In the genomic region with DNA sequence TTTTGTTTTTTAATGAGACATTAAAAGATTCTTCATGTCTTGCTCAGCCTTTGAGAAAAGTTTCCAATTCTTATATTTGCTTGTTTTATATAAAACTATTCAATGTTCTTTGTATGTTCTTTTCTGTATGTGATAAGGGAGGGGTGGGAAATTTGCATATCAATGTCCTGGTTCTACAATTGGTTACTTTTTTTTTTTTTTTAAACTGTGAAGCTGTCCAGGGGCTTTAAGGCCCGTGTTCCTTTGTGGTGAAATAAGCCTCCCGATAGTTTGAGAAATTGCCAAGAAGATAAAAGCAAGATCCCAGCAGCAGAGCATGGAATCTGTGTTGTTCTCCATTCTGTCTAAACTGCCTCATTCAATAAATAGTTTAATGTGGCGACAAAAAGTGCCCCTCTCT, we compare ENCODE assay signal across 15 mouse cellular contexts.
"Had no signal": no experiment of that assay in that cellular context is flagged by ENCODE, and none has a peak within 500 bp of the region (broad histone marks: within the 10 kb centered on the region; RNA-seq: fewer than 3 reads in every experiment).

No protein-coding gene starts in this region.

- DNase-seq: kidney, adult 11 months; kidney, adult 9 months; kidney, postnatal 36 days; layer of hippocampus, adult 9-11 months; layer of hippocampus, postnatal 36 days; lung, adult 18-20 months; right cerebral cortex, postnatal 14 days; thymus, adult 2 months; thymus, postnatal 25 days had no signal

- H3K9me3 ChIP-seq: limb, embryonic 15.5 days; neural tube, embryonic 12.5 days; stomach, embryonic 15.5 days had no signal

- H3K4me2 ChIP-seq: limb, embryonic 15.5 days; neural tube, embryonic 12.5 days; stomach, embryonic 15.5 days had no signal

- H3K4me1 ChIP-seq: limb, embryonic 15.5 days; stomach, embryonic 15.5 days had no signal

- H3K9ac ChIP-seq: limb, embryonic 15.5 days; liver, embryonic 14.5 days; neural tube, embryonic 12.5 days; stomach, embryonic 15.5 days had no signal

- H3K27ac ChIP-seq: kidney, postnatal 0 days; limb, embryonic 15.5 days; liver, embryonic 14.5 days; neural tube, embryonic 12.5 days; stomach, embryonic 15.5 days had no signal

- H3K4me3 ChIP-seq: limb, embryonic 15.5 days; myocyte; neural tube, embryonic 12.5 days; stomach, embryonic 15.5 days had no signal

- H3K27me3 ChIP-seq: limb, embryonic 15.5 days; neural tube, embryonic 12.5 days; stomach, embryonic 15.5 days had no signal
